Mouse (Mus musculus): Measurements from ENCODE around the gene Rpl13a.

DNA sequence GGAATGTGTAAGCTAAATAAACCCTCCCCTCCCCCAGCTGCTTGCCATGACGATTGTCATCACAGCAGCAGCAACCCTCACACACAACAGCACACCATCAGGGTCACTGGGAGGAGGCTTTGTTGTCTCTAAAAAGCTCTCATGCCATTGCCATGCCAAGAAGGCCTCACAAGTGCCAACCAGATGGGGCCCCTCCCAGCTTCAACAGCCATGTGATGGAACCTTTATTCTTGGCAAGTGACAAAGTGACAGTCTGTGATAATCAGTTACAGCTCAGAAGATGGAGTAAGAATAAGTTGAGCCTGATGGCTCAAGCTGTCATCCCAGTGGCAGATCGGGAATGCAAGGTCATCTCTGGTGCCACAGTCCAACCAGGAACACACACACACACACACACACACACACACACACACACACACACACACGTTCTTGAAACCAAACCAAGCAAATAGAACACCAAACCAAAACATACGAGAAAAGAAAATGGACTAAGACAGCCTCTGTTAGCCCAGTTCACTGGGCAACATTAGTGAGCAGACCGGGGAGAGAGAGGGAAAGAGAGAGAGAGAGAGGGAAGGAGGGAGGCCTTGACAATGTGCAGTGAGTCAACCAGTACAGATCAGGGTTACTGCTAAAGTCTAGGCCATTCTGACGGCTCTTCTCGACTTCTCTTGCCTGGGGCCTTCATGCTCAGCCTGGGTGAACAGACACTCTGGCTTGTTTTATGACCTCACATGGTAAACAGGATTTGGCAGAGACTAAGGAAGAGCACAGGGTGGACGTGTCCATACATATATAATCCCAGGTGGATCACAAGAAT, 11.6 kb upstream of the Rpl13a start:
- no peak for TF ChIP-seq CTCF (conservative IDR thresholded peaks at IDR 0.05; ENCODE audit: low read length)
- TF ChIP-seq POU5F1 (IDR thresholded peaks at IDR 0.05; ENCODE audit: borderline replicate concordance, low read length) = no peak
